Mouse (Mus musculus): Measurements from ENCODE around the gene Gadd45a. TPM values are rescaled to one million over a fixed set of nuclear protein-coding genes. Genes with fewer than 3 reads are reported as not detected.

The Gadd45a gene
- polyA plus RNA-seq, 1 experiment from 2014 or later, result 13.0 TPM

DNA sequence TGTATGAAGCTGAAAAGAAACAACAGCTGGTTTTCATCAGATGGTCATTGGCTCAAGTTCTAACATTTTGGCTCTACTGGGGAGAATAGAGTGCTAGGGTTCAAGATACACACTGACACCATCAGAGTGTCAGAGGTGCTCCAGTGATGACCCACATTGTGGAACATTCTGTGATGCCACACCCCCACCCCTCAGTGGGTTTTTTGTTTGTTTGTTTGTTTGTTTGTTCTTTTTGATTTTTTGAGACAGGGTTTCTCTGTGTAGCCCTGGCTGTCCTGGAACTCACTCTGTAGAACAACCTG is 26.1 kb downstream of the Gadd45a start:
- no peak overlapping the region for H3K4me2 ChIP-seq
- DNase-seq, result no peak
- H3K36me3 ChIP-seq (ENCODE audit: insufficient read depth), result no peaks in the 10 kb centered on the region
- no peak overlapping the region for H3K27ac ChIP-seq (ENCODE audit: low read depth)
- no peak for TF ChIP-seq CTCF (IDR thresholded peaks at IDR 0.05; ENCODE audit: low read depth)
- ATAC-seq (ENCODE audit: insufficient read depth), result peak; percentile 59
- H3K4me1 ChIP-seq (ENCODE audit: insufficient read depth), result peaks cover 8% of the 10 kb centered on the region; the same call in 1 of the 2 replicates
- H3K9me3 ChIP-seq (ENCODE audit: low read depth, low read length), result no peaks in the 10 kb centered on the region
- no peaks in the 10 kb centered on the region for H3K27me3 ChIP-seq (ENCODE audit: insufficient read depth, low read length)
- H3K9ac ChIP-seq, result no peak overlapping the region
- no peak overlapping the region for H3K4me3 ChIP-seq (ENCODE audit: low read depth, low read length)

DNA sequence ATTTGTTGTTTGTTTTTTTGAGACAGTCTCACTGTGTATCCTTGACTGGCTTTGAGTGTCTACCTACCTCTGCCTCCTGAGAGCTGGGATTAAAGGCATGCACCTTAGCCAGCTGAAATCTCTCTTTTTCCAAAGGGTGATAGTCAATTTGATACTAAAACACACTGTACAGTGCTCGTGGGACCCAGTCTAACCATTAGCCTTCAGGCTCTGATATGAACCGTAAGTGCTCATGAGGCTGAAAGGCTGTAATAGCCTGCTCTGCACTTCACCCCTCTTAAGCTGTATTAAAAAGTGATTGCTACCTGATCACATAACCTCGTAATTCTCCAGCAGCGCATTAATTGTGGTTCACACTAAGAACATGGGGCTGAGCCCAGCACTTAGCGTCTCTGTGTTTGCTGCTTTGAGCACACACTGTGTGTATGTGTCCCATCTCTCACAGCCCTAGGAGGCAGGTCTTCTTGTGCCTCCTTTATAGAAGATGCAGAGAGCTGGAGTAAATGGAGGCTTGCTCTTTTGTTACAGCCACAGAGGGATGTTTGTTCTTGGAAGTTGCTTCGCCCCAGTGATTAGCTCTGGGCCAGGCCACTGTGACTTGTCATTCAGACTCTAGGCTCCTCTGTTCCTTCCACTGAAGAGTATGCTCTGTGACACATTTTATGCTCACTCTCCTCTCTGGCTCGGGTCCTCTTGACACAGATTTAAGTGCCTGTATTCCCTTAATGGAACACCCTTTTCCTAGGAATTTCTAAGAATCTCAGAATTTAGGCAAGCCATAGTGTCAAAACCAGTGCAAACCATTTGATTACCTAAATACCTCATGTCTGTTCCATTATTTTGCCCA is 26.7 kb downstream of the Gadd45a start:
- ATAC-seq (ENCODE audit: insufficient read depth), result no peak
- no peaks in the 10 kb centered on the region for H3K36me3 ChIP-seq (ENCODE audit: insufficient read depth)
- H3K4me2 ChIP-seq, result no peak overlapping the region
- H3K9ac ChIP-seq, result no peak overlapping the region
- WGBS, result 69% methylated on average over 7 of the region's 7 CpGs
- no peaks in the 10 kb centered on the region for H3K9me3 ChIP-seq (ENCODE audit: low read depth, low read length)
- DNase-seq, result peak; percentile 56
- no peaks in the 10 kb centered on the region for H3K27me3 ChIP-seq (ENCODE audit: insufficient read depth, low read length)
- no peak overlapping the region for H3K27ac ChIP-seq (ENCODE audit: low read depth)
- H3K4me3 ChIP-seq (ENCODE audit: low read depth, low read length), result no peak overlapping the region
- TF ChIP-seq CTCF (IDR thresholded peaks at IDR 0.05; ENCODE audit: low read depth), result no peak
- H3K4me1 ChIP-seq (ENCODE audit: insufficient read depth), result peaks cover 3% of the 10 kb centered on the region; the same call in 1 of the 2 replicates

DNA sequence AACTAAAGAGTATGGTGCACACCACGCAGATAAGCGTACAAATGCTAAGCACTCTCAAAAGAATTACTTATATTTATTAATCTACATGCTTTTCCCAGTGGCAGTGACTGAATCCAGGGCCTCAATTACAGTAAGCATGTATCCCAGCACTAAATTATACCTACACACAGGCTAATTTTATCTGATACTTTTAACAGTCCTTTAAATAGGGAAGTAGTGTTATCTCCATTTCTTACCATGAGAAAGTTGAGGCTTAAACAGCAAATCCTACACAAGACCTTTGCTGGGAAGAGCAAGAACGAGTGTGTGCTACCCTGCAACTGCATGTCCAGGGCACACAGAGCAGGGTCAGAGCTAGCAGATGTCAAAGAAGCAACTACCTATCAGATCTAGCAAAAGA is 27.4 kb downstream of the Gadd45a start:
- Histone ChIP-seq H3K9ac (no peak overlapping the region), H3K4me3 (ENCODE audit: low read depth, low read length) (no peak overlapping the region), H3K36me3 (ENCODE audit: insufficient read depth) (no peaks in the 10 kb centered on the region), H3K27ac (ENCODE audit: low read depth) (no peak overlapping the region), H3K4me1 (ENCODE audit: insufficient read depth) (no peaks in the 10 kb centered on the region), H3K9me3 (ENCODE audit: low read depth, low read length) (no peaks in the 10 kb centered on the region), H3K4me2 (no peak overlapping the region), H3K27me3 (ENCODE audit: insufficient read depth, low read length) (no peaks in the 10 kb centered on the region)
- TF ChIP-seq CTCF (IDR thresholded peaks at IDR 0.05; ENCODE audit: low read depth), result no peak
- DNase-seq, result no peak
- no peak for ATAC-seq (ENCODE audit: insufficient read depth)
- 87% methylated on average over 3 of the region's 3 CpGs for WGBS

DNA sequence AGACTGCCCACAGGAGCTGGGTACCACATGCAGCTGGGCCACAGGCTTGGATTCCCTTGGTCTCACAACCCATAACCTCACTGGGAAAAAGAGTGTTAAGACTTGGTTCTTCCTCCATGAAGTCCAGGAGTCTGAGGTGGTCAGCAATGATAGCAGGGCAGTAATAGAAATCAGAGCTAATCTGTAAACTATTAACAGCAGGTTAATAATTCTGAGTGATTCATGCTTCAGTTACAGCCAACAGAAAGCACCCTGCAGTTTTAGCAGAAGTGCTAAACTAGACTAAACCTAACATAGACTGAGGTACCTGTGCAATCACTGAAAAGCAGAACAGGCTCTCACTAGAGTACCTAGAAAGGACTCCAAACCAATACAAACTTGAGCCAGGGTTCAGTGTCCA is 37.5 kb downstream of the Gadd45a start:
- DNase-seq, result no peak
- Histone ChIP-seq H3K4me3 (ENCODE audit: low read depth, low read length) (no peak overlapping the region), H3K4me1 (ENCODE audit: insufficient read depth) (no peaks in the 10 kb centered on the region), H3K4me2 (no peak overlapping the region), H3K27ac (ENCODE audit: low read depth) (no peak overlapping the region), H3K27me3 (ENCODE audit: insufficient read depth, low read length) (no peaks in the 10 kb centered on the region), H3K9me3 (ENCODE audit: low read depth, low read length) (no peaks in the 10 kb centered on the region), H3K36me3 (ENCODE audit: insufficient read depth) (no peaks in the 10 kb centered on the region), H3K9ac (no peak overlapping the region)
- TF ChIP-seq CTCF (IDR thresholded peaks at IDR 0.05; ENCODE audit: low read depth), result no peak
- no peak for ATAC-seq (ENCODE audit: insufficient read depth)

DNA sequence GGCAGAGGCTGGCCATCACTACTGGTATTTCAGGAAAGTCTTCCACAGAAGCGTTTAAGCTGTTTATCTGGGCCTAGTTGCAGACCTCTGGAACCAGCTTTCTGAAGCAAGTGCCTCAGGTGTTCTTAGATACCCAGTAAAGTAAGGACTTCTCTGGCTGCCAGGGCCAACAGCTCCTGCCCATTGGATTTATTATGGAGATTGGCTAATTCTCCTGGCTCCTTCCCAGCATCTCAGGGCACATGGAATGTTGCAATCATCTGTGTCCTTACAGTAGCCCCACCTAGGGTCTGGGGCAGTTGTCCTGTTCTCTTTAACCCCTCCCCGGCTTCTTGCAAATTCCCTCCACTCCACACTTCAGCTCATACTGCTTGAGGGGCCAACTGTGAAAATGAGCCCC is 38.6 kb downstream of the Gadd45a start:
- ATAC-seq (ENCODE audit: insufficient read depth) (no peak), DNase-seq (no peak)
- Histone ChIP-seq H3K4me2 (no peak overlapping the region), H3K4me1 (ENCODE audit: insufficient read depth) (no peaks in the 10 kb centered on the region), H3K27ac (ENCODE audit: low read depth) (no peak overlapping the region), H3K9me3 (ENCODE audit: low read depth, low read length) (no peaks in the 10 kb centered on the region), H3K4me3 (ENCODE audit: low read depth, low read length) (no peak overlapping the region), H3K27me3 (ENCODE audit: insufficient read depth, low read length) (no peaks in the 10 kb centered on the region), H3K36me3 (ENCODE audit: insufficient read depth) (no peaks in the 10 kb centered on the region), H3K9ac (no peak overlapping the region)
- no peak for TF ChIP-seq CTCF (IDR thresholded peaks at IDR 0.05; ENCODE audit: low read depth)
- WGBS, result 91% methylated on average over 2 of the region's 2 CpGs

DNA sequence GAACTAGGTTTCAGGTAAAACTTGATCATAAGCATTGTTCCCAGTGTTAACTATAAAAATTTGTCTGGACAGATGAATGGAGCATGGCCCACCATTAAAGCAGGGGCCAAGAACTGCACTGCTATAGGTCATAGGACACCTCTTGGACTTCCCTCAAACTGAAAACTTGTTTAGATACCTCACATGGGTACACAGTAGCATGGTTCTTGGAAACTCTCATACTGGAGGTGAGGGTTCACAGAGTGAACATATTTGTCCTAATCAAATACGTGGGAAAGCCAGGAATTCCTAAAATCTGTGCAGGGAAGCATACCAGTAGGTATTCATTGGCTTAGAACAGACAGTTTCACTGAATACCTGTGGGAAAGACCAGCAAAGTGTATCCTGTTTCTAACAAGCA is 41.0 kb downstream of the Gadd45a start:
- 59% methylated on average over 1 of the region's 1 CpGs for WGBS
- Histone ChIP-seq H3K9ac (no peak overlapping the region), H3K9me3 (ENCODE audit: low read depth, low read length) (no peaks in the 10 kb centered on the region), H3K27me3 (ENCODE audit: insufficient read depth, low read length) (no peaks in the 10 kb centered on the region), H3K4me1 (ENCODE audit: insufficient read depth) (0 out of 2 replicates have a peak, but pooled peaks cover 6% of the 10 kb centered on the region), H3K36me3 (ENCODE audit: insufficient read depth) (no peaks in the 10 kb centered on the region), H3K4me3 (ENCODE audit: low read depth, low read length) (no peak overlapping the region), H3K4me2 (no peak overlapping the region), H3K27ac (ENCODE audit: low read depth) (no peak overlapping the region)
- TF ChIP-seq CTCF (IDR thresholded peaks at IDR 0.05; ENCODE audit: low read depth), result no peak
- ATAC-seq (ENCODE audit: insufficient read depth), result no peak
- no peak for DNase-seq

DNA sequence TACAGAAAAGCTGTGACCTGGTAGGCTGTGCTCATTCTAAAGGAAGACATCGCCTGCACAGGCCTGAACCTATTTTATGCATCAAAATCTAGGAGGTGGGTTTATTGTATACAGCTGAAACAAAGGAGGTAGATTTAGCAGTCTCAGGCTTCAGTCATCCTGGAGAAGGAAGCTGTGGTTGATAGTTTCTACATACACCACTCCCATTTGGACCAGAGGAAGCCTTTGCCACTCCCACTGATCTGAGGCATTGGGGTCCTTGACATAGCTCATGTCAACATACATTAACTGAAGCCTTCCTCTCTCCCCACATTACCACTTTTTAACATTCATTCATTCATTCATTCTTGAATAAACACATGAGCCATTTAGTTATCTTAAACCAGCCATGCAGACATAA is 41.4 kb downstream of the Gadd45a start:
- no peaks in the 10 kb centered on the region for H3K27me3 ChIP-seq (ENCODE audit: insufficient read depth, low read length)
- no peak overlapping the region for H3K27ac ChIP-seq (ENCODE audit: low read depth)
- 0 out of 2 replicates have a peak, but pooled peaks cover 6% of the 10 kb centered on the region for H3K4me1 ChIP-seq (ENCODE audit: insufficient read depth)
- no peak for ATAC-seq (ENCODE audit: insufficient read depth)
- H3K36me3 ChIP-seq (ENCODE audit: insufficient read depth), result no peaks in the 10 kb centered on the region
- no peak overlapping the region for H3K9ac ChIP-seq
- no peak for TF ChIP-seq CTCF (IDR thresholded peaks at IDR 0.05; ENCODE audit: low read depth)
- no peak for DNase-seq
- no peaks in the 10 kb centered on the region for H3K9me3 ChIP-seq (ENCODE audit: low read depth, low read length)
- no peak overlapping the region for H3K4me3 ChIP-seq (ENCODE audit: low read depth, low read length)
- 97% methylated on average over 1 of the region's 1 CpGs for WGBS
- no peak overlapping the region for H3K4me2 ChIP-seq

All from lung, embryonic 14.5 days (tissue).